Mouse (Mus musculus) right cerebral cortex, postnatal 36 days (tissue): ENCODE measurements around the gene Cfap43.

ENCODE experiments used
- DNase-seq, 2 experiments: peaks; one replicate each; pipeline ENCODE4 v3.0.0; 2022; ENCODE audit warnings: low spot score in 2 of 2, mixed read lengths in 1 of 2

Cfap43 gene

DNA sequence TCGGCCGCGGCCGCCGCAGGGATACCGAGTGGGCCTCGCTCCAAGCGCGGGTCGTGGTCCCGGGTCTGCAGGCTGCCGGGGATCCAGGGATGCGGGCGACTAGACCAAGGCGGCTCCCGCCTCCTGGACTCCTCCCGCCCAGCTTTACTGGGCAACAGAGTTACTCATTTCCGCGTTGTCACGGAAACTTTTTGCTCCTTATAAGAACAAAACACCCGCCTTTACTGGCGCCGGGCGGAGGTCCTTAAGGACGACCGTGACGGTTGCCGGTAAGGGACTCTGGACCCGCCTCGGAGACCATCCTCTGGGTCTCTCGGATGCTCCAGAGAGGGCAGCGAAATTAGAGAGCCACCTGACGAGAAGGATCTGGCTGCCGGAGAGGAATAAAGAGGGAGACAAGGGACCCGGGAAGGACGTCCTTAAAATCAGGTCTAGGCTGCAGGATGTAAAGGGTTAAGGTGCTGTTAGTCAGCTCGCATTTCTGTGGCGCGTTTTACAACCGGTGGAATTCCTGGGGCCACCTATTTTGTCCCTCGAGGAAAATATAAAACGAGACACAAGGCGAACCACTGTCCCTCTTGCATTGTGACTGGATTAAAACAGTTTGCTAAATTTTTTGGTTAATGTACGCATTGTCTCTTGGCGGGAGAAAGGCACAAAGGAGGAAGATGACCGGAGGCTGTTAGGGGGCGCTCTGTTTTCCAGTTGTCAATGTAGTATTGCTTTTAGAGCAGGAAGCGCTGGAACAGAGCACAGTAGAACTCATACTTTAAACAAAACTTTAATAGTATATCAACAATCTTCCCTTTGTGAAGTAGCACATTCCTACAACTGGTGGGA is at the start of gene Cfap43, which contains the start of gene Itprip:
Gene Cfap43, minus strand, starts transcription at position 162 of the 840 bp plus-strand sequence.
Gene Itprip, minus strand, starts transcription at position 174 of the 840 bp plus-strand sequence.
- DNase-seq: peak; percentile 30 to 44

DNA sequence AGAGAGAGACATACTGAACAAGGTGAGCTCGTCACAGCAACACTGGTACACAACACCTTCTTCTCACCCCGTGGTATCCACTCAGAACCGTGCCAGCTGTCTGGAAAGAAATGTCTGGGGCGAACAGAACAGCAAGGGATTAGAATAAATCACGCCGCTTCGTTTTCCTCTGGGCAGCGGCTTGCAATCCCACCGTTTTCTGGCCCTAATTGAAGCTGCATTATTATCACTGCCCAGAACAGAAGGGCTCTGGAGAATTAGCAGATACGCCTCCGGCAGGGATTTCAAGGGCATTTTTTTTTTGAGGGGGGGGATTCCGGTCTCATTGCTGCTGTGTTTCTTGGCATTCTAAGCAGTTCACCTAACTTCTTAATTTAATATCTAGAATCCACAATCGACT is 39.1 kb upstream of the Cfap43 start:
- DNase-seq: no peak

DNA sequence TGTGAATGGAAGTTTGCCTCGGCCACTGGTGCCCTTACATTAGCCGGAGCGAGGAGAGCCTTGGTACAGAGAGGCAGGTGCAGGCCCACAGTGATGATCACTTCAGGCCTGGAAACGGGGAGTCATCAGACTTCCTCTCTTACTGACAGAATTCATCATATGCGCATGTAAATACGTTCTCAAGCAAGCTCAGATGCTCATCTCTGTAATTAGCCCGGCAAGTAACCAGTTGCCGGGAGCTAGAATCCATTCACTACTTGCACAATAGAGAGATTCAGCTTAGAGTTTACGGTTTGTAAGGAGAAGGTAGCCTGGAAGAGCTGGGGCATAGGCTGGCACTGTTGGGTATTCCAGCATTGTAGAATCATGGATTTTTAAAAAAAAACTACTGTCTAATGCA is 34.1 kb upstream of the Cfap43 start:
- DNase-seq: no peak

DNA sequence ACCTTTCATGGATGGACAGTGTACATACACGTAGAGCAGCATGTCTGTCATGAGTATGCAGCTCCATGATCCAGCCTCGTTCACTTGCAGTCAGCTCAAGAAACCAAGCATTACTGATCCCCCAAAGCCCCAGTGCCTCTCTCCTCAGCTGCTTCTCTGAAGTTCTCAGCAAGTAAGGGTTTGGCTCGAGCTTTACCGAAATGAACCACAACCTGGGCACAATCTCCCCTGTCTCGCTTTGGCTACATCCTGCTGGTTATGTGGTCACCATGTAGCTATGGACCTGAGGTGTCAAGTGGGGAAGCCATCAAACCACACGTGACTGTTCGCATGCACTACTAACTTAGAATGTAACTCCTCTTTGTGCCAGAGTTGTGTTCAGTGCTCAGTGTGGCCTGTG is 31.9 kb upstream of the Cfap43 start:
- no peak for DNase-seq

DNA sequence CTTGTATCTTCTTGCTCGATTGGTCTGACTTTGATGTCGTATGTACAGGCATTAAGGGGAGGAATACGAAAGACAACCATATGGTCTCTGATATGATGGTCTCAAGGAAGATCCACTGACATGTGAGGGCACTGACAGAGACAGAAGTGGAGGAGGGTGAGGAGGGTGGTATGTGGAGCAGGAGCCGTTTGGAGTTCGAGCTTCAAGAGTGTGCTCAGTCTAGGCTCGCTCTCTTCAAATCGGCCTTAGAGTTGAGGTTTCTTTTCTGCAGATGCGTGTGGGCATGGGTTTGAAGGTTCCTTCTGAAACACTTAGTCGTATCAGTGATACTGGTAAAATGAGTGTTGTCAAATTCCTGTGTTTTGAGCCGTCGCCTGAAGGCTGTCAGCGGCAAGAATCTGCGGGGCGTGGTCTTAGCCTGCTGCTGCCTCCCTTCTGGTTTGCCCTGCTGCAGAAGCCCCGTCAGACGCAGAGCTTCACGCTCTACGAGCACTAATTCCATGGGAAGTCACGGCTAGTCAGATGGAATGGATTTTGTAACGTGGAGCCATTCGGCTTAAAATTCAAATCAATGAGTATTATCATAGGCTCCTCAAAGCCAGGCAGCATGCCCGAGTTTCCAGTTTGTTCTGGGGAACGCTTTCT is 27.9 kb upstream of the Cfap43 start:
- no peak for DNase-seq

DNA sequence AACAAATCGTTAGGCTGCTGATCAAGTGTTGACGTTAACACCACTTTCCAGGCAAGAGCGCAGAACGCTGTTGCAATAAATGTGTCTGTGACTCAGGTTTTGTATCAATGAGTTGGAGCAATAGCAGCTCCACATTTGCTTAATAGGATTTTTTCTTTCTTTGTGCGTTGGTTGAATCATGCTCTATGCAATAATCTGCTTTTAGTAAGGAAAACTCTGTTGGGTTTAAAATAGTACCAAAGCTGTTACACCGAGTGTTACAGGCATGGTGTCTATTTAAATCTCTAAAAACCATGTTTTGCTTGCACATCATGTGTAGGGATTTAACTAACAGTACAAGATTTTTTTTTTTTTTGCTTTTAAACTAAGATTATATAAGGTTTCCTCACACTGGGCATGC is 20.3 kb upstream of the Cfap43 start:
- DNase-seq: no peak

DNA sequence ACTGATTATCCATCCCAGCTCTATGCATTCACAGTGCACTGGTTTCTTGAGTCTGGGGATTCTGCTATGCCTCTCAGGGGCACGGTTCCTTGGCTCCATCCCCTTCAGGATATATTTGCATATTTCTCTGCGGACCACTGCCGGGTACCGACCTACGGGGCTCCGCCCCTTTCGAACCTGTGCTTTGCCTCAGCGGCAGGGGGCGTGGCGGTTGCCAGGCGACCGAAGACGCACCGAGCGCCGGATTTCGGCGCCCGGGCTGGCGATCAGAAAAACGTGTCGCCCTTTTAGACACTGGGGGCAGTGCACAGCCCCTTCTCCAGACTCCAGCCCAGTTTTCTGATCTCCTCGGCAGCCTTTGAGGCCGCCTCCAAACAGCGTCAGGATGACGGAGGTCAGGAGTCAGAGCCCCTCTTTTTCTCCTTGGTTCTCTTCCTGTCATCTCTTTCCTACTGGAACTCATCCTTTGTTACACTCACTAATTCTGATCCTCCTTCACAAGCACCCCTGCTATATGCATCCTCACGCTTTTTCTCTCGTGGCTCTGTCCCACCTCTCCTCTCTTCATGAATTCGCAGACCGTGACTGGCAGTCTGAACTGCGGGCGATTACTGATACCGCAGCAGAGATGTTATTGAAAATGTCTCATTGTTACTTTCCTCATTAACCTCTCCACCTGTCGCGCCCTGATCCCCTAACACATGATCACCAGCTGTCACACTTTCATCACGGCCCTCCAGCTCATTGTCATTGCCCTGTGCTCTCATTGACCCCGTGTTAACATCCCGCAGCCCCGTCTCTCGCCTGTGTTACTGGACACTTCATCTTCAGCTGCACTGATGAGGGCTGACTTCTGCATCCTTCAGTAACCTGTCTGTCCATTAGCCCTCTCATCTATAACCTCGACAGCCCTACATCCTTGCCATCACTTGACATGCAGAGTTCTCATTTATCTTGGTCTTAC is 18.6 kb upstream of the Cfap43 start, which contains the start of gene Cfap58:
Gene Cfap58, plus strand, starts transcription at position 233 of the 964 bp plus-strand sequence.
- DNase-seq: no peak

DNA sequence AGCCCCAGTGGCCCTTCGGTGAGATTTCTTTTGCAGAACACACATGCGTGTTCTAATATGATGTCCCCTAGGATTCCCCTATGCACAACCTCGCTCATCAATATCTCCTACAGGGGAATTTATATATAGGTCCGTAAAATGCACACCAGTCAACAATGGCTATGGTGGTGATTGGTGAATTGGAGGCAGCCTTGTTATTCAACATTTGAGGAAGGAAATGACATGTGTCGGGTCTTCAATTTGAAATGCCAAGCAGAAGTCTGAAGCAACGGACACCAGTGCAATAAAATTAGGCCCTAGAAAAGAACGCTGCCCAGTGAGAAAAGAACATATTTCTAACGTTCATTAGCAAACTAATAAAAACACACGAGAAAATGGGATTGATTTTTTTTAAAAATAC is 17.9 kb upstream of the Cfap43 start:
- no peak for DNase-seq

DNA sequence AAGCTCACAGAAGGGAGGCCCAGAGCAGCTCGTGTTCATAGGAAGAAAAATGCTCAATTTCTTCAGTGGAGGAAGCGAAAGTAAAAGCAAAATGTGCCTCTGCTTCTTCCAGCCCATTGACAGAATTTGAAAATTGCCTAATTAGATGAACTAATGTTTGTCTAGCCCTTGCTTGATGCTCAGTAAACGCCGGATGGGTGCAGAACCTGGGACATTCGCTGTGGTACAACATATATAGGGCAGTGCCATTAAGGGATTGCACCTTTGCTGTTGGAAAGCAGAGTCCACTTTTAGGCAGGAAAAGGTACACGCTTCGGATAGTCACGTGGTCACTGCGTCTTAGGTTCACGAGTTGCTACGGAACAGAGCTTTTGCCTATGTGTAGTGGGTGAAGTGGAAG is 17.4 kb upstream of the Cfap43 start:
- DNase-seq: no peak

DNA sequence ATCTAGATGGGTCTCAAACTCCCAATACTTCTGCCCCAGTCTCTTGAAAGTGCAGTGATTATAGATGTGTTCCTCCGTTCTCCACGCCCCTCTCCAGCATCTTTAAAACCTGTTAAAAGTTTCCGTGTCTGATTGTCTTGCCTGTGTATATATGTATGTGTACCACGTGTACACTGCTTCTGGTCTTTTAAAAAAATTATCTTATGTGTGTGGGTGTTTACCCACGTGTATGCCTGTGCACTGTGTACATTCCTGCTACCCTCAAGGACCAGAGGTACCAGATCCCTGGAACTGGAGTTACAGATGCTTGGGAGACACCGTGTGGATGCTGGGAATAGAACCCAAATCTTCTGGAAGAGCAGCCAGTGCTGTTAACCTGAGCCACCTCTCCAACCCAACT is 16.4 kb upstream of the Cfap43 start:
- DNase-seq: no peak

DNA sequence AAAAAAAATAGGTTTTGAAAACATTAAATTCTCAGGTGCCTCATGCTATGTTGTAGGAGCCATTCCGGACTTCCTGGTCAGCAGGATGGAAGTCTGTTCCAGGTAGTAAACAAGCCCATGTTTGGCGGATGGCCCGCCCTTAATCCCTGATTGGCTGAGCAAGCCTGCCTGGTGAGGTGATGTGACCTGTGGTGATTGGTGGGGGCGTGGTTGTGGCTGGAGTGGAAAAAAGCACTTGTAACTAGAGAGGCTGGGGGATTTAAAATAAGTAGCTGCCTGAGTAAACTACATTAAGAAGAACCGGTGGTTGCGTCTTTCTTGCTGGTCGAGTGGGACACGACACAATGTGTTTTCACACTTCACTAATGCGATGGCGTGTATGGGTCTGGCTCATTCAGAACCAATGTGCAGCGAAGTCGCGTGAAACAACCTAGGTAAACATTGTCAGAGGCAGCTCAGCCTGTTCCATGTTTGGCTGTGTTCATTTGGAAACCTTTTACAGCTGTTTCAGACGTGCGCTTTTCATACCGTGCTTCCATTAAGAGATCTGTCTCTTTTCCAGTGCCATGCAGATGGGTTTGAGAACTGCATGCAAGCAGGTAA is 15.7 kb upstream of the Cfap43 start:
- no peak for DNase-seq

DNA sequence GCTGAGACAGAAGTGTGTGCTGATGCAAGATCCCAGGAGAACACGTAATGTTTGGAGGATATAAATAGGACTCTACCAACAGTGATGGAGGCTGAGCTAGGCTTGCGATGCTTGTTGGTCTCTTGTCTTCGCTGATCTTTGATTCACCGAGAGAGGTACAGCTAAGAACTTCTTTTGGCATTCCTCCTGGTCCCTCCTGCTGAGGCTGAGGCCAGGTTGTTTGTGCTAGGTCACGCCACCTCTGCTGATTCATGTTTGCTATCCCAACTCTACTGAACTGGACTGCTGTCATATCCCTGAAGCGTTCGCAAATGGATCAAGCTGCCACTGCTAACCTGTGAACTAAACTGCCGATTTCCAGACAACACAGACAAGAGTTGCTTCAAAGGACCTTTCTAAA is 15.1 kb upstream of the Cfap43 start:
- DNase-seq: no peak

DNA sequence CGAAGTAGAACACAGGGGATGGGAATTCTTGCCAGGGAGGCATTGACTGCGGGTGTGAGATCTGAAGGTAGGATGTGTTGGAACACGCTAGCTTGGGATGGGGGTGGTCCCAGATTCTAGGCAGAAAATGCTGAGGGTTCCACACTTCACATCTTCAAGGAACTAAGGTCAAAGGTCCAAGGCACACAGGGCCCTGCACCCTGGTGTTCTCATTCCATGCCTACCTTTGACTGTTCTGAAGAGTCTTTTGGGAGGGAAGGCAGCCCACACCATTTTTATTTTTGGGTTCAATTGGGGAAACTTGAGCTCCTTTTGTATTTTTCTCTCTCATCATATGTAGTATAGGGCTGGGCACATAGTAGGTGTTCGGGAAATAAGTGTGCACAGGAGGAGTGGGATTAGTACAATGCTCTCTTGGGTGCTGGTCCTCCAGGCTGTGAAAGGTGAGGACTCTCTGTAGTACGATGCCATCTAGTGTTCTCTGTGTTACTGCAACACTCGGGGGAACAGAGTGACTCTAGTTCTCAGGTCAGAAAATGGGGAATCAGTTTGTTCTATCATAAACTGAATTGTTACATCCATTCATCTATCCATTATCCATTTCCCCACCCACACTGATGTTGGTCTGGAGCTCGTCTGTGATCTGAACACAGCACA is 13.0 kb upstream of the Cfap43 start:
- no peak for DNase-seq

DNA sequence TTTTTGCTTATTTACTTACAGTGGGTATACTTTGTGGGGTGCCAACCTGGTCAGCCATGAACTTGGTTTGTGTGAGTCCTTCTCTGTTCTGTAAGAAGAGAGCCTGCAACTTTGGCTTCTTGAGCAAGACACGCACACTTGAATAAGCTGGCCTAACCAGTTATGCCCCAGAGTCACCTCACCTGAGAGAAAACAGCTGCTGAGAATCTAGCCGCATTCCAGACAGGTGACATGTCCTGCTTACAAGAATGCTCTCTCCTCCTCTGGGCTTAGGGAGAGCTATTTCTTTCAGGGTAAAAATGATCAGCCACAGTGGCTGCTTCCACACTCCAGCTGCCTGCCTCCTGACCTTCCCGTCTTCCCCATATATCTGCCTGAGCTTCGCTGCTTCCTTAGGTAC is 10.0 kb upstream of the Cfap43 start:
- no peak for DNase-seq

DNA sequence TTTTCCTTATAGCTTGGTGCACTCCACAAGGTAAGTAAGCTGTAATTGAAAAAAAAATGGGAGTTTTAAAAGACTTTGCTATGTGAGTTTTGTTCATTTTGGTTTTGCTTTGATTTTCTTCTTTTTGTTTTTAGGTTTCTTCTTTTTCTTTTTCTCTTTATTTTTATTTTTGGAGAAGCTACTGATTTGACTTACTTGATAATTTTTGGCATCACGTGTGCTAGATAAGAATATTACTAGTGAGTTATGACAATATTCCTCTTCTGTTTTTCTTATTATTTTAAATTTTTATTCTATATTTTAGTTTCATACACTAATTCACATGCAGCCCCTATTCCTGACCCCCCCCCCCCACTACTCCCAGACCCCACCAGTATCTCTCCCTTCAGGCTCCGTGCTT is 7.9 kb upstream of the Cfap43 start:
- no peak for DNase-seq

DNA sequence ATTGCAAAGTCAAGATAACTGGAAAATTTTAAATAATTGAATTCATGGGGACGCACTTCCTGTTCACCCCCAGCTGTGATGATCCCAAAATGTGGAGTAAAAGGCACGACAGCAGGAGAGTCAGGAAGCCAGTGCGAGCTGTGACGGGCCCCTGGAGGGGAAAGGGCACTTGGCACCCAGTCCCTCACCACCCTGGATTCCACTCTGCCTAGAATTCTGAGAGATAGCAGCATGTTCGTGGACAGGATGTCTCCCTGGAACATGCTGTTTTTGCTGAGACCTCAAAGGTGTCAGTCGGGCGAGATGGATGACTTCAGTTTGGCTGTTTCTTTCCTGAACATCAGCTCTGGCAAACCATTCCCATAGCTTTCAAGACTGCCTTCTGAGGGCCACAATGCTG is 6.7 kb upstream of the Cfap43 start:
- DNase-seq: no peak

DNA sequence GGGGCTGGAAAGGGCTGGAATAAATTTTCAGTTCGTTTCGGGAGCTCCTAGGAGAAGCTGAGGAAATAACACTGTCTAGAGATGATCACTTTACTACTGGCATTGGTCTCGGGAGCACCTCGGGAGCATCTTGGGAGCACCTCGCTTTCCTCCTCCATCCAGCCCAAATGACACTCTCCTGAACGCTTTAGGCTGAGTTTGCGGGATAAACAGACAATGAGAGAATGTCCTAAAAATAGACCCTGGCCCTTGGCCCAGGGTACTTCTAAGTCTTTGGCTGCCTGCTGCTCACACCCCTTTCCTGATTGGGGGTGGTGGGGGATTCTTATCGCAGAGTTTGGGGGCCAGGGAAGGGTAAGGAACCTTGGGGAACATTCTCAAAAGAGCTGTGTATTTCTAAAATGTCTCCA is 884 bp upstream of the Cfap43 start:
- DNase-seq: no peak

DNA sequence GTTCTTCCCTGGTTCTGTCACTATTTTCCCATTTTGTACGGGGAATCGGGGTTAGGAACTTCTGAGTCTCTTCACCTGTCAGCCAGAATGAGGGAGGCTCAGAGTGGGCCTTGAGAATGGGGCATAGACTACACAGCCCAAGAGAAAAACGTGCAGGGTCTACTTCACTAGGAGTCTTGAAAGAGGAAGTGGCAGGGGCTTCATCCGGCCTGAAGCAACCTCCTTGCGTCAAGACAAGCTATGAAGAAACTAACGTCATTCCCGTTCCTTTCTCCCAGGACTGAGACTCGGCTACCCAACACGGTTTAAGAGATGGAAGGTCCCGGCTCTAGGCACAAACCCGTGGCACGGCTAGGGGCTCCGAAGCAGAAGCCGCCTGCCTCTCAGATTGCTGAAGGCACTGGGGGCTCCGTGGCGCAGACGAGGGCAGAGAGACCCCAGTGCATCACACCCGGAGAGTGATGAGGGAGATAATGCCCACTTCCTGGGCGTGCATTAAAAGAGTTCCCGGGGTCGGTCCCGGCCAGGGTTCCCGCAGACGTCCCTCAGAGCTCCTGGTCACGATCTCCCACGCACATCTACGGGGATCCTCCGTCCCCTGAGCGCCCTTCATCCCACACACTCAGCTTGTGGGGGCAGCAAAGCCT is 509 bp downstream of the Cfap43 start:
- no peak for DNase-seq

DNA sequence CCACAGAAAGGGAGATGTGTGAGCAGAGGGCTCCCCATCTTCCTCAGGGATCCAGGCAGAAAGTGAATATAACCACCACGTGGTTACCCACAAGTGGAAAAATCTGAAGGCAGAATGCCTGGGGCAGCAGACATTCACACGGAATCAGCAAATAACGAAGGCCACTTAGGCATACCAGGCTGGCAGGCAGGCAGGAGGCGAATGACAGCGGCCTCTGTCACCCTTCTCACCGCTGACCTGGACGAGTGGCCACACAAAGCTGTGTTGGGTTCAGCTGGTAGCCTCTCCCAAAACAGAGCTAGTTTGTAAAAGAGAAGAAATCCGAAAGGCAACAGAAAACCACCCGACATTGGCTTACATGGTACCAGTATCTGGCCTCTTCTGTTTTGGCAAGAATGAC is 1.1 kb downstream of the Cfap43 start:
- no peak for DNase-seq

DNA sequence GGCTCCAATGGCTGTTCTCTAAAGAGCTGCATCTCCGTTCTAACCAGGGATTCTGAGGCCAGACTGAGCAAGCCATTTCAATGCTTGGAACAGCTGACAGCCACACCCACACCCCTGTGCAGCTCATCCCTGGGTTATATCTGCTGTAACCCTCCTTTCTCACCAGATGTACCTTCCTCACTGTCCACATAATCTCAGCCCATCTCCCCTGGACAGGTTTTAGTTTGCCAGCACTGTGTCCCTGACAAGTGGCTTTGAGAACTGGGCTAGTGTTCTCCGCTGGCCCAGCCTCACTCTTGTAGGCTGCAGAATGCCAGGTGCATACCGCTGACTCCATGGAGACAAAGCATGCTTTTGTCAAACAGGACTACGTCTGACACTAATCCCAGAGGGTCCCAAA is 1.7 kb downstream of the Cfap43 start:
- no peak for DNase-seq

DNA sequence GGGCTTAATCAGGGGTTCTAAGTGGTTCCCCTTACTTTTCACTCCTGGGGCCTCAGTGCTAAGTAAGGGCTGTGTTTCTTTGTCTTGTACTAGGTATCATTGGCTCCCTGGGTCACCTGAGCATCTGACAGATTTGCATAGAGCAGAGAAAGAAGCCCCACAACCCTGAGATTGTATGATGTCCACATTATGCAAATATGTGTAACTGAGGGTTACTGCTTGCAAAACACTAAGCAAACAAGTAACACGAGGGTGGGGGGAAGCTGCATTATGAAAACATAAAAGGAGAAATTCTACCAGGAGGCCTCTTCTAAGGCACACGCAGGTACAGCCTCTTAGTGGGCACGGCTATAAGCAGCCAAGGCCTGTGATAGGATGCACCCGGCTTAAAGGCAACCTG is 3.8 kb downstream of the Cfap43 start:
- DNase-seq: no peak
